Mouse (Mus musculus) brown adipose tissue, adult 24 weeks (tissue): ENCODE measurements at regions not wholly inside any gene's neighbourhood (a gene's known extent, or its start where the extent isn't known, plus 50 kb on each side); places are given as distances from the start of the nearest gene placed in this dataset.

Experiments
- H3K27ac ChIP-seq: fragments of 200-500 bp; replicated peaks from 2 replicates; pipeline ENCODE4 v1.5.1; 2012; ENCODE audit warnings: low read depth, mild to moderate bottlenecking, low read length
- H3K4me1 ChIP-seq: fragments of 200-500 bp; 2 replicates; pipeline ENCODE4 v1.6.1; 2012; ENCODE audit warnings: low read length, mixed read lengths; ENCODE audit not compliant: control insufficient read depth, insufficient read depth, insufficient read length
- H3K4me3 ChIP-seq: fragments of 200-500 bp; 2 replicates; pipeline ENCODE4 v1.5.1; 2012; ENCODE audit warnings: low read depth, mild to moderate bottlenecking, low read length, moderate library complexity; ENCODE audit not compliant: insufficient read depth

DNA sequence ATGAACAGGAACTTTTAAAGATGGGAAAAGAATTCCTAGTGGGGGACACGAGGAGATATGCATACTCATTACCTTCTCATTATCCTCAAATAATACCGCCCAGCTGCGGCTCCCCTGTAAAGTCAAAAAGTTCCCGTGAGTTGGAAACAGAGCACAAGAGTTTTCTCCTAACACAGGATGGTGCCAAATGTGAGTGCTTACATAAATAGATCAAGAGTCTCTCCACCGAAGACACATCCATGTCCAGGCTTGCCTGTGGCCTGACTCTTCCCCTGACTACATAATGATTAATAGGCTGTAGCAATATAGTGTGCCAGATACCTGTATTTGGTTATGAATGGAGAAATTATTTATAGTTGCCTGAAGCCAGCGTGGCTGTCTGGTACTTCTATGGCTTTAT, 281.8 kb upstream of the Klf3 start:
- H3K4me3 ChIP-seq: no peak overlapping the region

DNA sequence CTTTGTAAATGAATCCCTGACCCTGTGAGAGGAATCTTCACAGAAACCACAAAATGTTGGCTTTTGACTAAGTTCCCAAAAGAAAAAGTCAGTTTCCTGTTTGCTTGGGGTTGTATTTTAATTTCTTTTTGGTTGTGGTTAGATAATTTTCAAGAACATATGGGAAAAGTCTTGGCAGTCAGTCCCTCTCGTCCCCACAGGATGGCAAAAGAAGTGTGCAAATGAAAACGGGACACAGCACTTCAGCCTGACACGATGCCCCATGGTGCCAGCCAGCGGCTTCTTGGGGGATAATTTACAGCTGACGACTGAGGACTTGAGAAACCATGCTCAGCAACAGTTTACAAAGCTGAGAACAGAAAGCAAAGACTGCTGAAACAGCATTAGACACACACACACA, 281.2 kb upstream of the Klf3 start:
- no peak overlapping the region for H3K4me3 ChIP-seq
- H3K4me1 ChIP-seq: no peaks in the 10 kb centered on the region
- H3K27ac ChIP-seq: no peak overlapping the region

More for the DNA sequence above, 281.8 kb upstream of the Klf3 start:
- no peak overlapping the region for H3K27ac ChIP-seq
- H3K4me1 ChIP-seq: no peaks in the 10 kb centered on the region

GRCm38 (mm10) chr5:64526521-64526920, 276.7 kb upstream of the Klf3 start:
- no peak overlapping the region for H3K27ac ChIP-seq
- H3K4me1 ChIP-seq: no peaks in the 10 kb centered on the region

GRCm38 (mm10) chr5:64527962-64528361, 275.2 kb upstream of the Klf3 start:
- no peaks in the 10 kb centered on the region for H3K4me1 ChIP-seq
- no peak overlapping the region for H3K27ac ChIP-seq
- H3K4me3 ChIP-seq: no peak overlapping the region

More at GRCm38 (mm10) chr5:64526521-64526920, 276.7 kb upstream of the Klf3 start:
- H3K4me3 ChIP-seq: no peak overlapping the region

DNA sequence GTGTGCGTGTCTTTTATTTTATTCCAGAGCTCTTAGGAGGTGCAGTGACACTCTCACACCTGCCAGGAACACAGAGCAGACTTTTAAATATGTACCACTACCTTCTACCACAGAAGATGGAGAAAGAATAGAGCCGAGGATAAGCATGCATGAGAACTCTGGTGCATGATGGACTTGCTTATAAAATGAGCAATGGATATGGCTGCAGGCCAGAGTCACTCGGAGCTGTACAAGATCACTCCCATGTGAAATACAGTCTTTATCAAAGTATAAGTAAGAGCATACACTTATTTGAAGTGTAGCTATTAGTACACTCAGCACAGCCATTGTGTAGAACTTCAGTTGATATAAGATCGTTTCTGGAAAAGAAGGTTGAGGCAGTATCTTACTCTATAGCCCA, 268.8 kb upstream of the Klf3 start:
- peaks cover 4% of the 10 kb centered on the region for H3K4me1 ChIP-seq
- no peak overlapping the region for H3K27ac ChIP-seq

DNA sequence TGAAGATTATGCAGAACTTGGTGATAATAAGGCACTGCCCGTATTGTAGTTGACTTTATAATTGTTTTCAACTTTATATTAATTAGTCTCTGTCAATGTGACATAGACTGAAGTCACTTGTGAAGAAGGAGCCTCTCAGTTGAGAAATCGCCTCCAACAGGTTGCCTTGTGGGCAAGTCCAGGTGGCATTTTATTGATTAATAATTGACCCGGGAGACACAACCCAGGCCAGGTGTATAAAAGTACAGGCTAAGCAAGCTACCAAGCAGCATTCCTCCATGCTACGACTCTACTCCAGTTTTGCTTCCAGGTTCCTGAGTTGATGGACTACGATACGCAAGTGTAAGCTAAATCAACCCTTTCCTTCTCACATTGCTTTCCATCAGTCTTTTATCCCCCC, 268.2 kb upstream of the Klf3 start:
- peaks cover 4% of the 10 kb centered on the region for H3K4me1 ChIP-seq
- no peak overlapping the region for H3K27ac ChIP-seq
- H3K4me3 ChIP-seq: no peak overlapping the region

More for the DNA sequence above, 268.8 kb upstream of the Klf3 start:
- H3K4me3 ChIP-seq: no peak overlapping the region

GRCm38 (mm10) chr5:64535546-64535945, 267.6 kb upstream of the Klf3 start:
- peaks cover 4% of the 10 kb centered on the region for H3K4me1 ChIP-seq
- no peak overlapping the region for H3K27ac ChIP-seq
- H3K4me3 ChIP-seq: no peak overlapping the region

- no peak overlapping the region for H3K4me3 ChIP-seq
- no peak overlapping the region for H3K27ac ChIP-seq
- H3K4me1 ChIP-seq: peaks cover 4% of the 10 kb centered on the region
These were observed 266.6 kb upstream of the Klf3 start for GRCm38 (mm10) chr5:64536393-64537112.

DNA sequence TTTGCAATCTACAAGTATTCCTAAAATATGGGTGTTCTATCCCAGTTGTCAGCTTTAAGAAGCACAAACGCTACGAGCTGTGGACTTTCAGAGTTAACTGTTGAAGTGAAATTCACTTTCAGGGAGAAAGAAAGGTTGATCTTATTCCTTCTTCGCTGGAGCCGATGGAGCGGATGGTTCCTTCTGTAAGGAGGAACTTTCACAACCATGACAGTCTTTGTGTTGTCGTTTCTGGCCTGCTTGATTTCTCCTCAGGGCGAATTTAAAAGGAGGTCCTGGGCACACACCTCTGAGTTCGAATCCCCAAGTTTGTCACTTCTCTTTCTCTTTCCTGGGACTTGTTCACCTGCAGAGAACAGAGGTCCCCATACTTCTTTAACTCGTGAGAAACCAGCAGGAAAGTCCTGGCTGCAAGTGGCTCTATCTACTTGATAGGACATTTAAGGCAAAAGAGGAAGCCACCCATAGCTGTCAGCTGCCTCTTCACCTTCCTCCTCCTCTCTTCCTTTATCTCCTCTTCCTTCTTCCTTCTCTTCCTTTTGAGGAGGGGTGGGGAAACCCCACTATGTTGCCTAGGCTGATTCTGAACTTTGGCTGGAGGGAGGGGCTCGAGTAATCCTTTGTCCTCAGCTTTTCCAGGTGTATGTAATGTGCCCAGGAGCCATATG, 265.9 kb upstream of the Klf3 start:
- H3K27ac ChIP-seq: no peak overlapping the region

DNA sequence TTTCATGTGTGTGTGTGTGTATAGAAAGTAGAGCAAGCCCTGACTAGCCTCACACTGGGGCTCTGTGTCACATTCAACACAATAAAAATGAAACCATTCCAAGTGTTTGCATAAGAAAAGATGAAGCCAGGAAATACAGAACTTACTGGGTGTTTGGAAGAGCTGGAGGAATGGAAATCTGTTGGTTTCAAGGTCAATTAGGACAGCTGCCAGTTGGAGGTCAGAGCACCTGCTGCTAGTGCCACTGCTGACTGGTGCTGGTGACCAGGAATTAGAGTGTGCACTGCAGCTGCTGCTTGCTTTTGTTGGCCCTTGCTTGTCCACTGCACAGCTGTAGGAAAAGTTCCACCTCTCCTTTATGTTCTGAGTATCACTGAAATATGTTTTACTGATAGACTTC, 261.4 kb upstream of the Klf3 start:
- Histone ChIP-seq H3K4me3 (no peak overlapping the region), H3K27ac (no peak overlapping the region), H3K4me1 (peaks cover 9% of the 10 kb centered on the region)

More for the DNA sequence above, 265.9 kb upstream of the Klf3 start:
- Histone ChIP-seq H3K4me1 (peaks cover 7% of the 10 kb centered on the region), H3K4me3 (no peak overlapping the region)

- Histone ChIP-seq H3K4me1 (no peaks in the 10 kb centered on the region), H3K27ac (no peak overlapping the region), H3K4me3 (no peak overlapping the region)
These were observed 247.3 kb upstream of the Klf3 start for GRCm38 (mm10) chr5:64555931-64556330.

- H3K27ac ChIP-seq: peak overlapping the region; percentile 93
These were observed 236.5 kb upstream of the Klf3 start for GRCm38 (mm10) chr5:64566451-64567390.

DNA sequence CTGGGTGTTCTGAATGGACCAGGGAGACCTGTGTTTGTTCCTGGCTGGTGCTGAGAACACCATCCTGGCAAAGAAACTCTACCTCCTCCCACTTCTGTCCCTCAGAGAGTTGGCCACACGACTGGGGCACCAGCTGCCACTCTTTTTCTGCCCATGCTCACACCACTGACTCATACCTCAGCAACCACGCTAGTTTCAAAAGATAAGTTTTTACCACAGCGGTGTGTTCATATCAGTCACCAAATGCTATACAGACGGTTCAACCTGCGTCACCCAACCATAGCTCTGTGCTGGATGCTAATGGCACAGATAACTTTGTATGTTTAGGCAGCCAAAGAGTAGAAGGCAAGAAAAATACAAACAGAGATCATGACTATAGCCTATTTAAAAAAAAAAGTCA, 235.4 kb upstream of the Klf3 start:
- Histone ChIP-seq H3K27ac (no peak overlapping the region), H3K4me3 (no peak overlapping the region), H3K4me1 (peaks cover 5% of the 10 kb centered on the region; the same call in 1 of the 2 replicates)

More at GRCm38 (mm10) chr5:64566451-64567390, 236.5 kb upstream of the Klf3 start:
- H3K4me3 ChIP-seq: no peak overlapping the region
- peaks cover 5% of the 10 kb centered on the region; the same call in 1 of the 2 replicates for H3K4me1 ChIP-seq

DNA sequence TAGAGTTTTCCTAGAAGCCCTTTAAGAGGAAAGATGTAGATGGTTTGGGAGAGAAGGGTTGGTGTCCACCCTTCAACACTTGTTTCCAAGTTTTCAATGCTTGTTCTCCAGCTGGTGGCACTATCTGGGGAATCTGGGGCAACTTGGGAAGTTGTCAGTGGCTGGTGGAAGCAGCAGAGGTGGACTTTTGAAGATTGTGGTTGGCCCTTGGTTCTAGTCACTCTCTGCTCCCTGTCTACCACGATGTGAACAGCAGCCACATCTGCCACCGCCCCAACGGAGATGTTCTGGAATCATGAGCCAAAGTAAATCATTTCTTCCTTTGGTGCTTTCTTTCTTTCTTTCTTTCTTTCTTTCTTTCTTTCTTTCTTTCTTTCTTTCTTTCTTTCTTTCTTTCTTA, 234.9 kb upstream of the Klf3 start:
- H3K4me3 ChIP-seq: no peak overlapping the region
- H3K4me1 ChIP-seq: peaks cover 5% of the 10 kb centered on the region; the same call in 1 of the 2 replicates
- H3K27ac ChIP-seq: no peak overlapping the region

DNA sequence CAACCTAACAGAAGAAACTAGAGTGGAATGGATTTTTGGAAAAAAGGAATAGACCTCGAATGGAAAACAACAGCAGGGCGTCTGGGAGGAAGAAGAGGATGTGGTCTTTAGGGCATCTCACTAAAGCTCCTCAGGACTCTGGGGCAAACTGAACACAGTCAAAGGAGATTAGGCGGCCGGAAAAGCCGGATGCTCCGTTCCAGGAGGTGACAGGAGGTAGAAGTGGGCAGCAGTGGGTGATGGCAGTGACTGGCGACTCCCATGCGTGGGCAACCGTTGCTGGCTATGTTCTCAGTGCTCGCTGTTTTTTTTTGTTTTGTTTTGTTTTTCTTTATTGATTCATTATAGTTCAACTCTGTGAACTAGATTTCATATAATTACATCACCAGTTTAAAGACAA, 228.8 kb upstream of the Klf3 start:
- H3K27ac ChIP-seq: no peak overlapping the region
- H3K4me3 ChIP-seq: no peak overlapping the region
- H3K4me1 ChIP-seq: peaks cover 14% of the 10 kb centered on the region; the same call in 1 of the 2 replicates
